25 mouse cellular contexts compared by ENCODE assay signal in genomic region chr9:119749112-119749511, GRCm38 (mm10). TPM values are rescaled to one million over a fixed set of nuclear protein-coding genes. Genes with fewer than 3 reads are reported as not detected.
"Had no signal": no experiment of that assay in that cellular context is flagged by ENCODE, and none has a peak within 500 bp of the region (broad histone marks: within the 10 kb centered on the region; RNA-seq: fewer than 3 reads in every experiment).

No protein-coding gene starts in this region.

- H3K27ac ChIP-seq: gastrocnemius, adult 2 months; heart, embryonic 10.5 days; hindbrain, embryonic 10.5 days; hindbrain, embryonic 12.5 days; hindbrain, embryonic 14.5 days; intestine, embryonic 15.5 days; layer of hippocampus, adult 2 months; left cerebral cortex, adult 2 months; limb, embryonic 10.5 days; limb, embryonic 12.5 days had no signal

- H3K36me3 ChIP-seq: heart, embryonic 10.5 days; heart, embryonic 12.5 days; hindbrain, embryonic 10.5 days; hindbrain, embryonic 12.5 days; intestine, embryonic 15.5 days; limb, embryonic 10.5 days; limb, embryonic 12.5 days had no signal

- H3K4me3 ChIP-seq: gastrocnemius, adult 2 months; heart, embryonic 10.5 days; heart, embryonic 12.5 days; hindbrain, embryonic 10.5 days; hindbrain, embryonic 12.5 days; intestine, embryonic 15.5 days; layer of hippocampus, adult 2 months; left cerebral cortex, adult 2 months; limb, embryonic 10.5 days; limb, embryonic 12.5 days had no signal

- DNase-seq: gastrocnemius, adult 2 months; gastrocnemius, postnatal 10 days; gastrocnemius, postnatal 25 days; heart, adult 18-20 months; heart, postnatal 10 days; heart, postnatal 4 days; kidney, adult 18-20 months; kidney, adult 8-10 months; kidney, postnatal 10 days; kidney, postnatal 25 days; kidney, postnatal 4 days had no signal

- H3K27me3 ChIP-seq: hindbrain, embryonic 12.5 days; intestine, embryonic 15.5 days; limb, embryonic 12.5 days had no signal

- H3K4me2 ChIP-seq: heart, embryonic 12.5 days; hindbrain, embryonic 12.5 days; hindbrain, embryonic 14.5 days; intestine, embryonic 15.5 days; limb, embryonic 12.5 days had no signal

- H3K9ac ChIP-seq: heart, embryonic 12.5 days; hindbrain, embryonic 12.5 days; hindbrain, embryonic 14.5 days; intestine, embryonic 15.5 days; limb, embryonic 12.5 days had no signal

- H3K9me3 ChIP-seq: heart, embryonic 10.5 days; hindbrain, embryonic 12.5 days; intestine, embryonic 15.5 days; limb, embryonic 10.5 days had no signal

- H3K4me1 ChIP-seq: hindbrain, embryonic 10.5 days; hindbrain, embryonic 12.5 days; intestine, embryonic 15.5 days; limb, embryonic 10.5 days; limb, embryonic 12.5 days had no signal

- ATAC-seq: hindbrain, embryonic 16.5 days; inflammation-experienced regulatory T-cells, adult 6 months; intestine, embryonic 15.5 days; intestine, postnatal 0 days had no signal

RNA-seq across cellular contexts. Expression of gene Scn10a, which starts 30.0 kb away (rescaled TPM):
- polyA plus RNA-seq: hindbrain, embryonic 14.5 days; inflammation-experienced regulatory T-cells, adult 6 months; intestine, embryonic 15.5 days; intestine, postnatal 0 days; kidney, embryonic 14.5 days; limb, embryonic 10.5 days had no signal
